Mouse (Mus musculus): ENCODE results near the gene Ccdc63. TPM values are rescaled to one million over a fixed set of nuclear protein-coding genes. Genes with fewer than 3 reads are reported as not detected.
"Not testable (repeated sequence)": the region's sequence is repeated elsewhere in the genome, so short reads cannot be mapped to it uniquely, and the experiment has no call there.

Ccdc63 gene
- polyA plus RNA-seq, 1 experiment from 2014 or later = not detected

GRCm38 (mm10) chr5:122164011-122164410, 23.4 kb upstream of the Ccdc63 start:
- Histone ChIP-seq H3K9me3 (no peaks in the 10 kb centered on the region), H3K27me3 (no peaks in the 10 kb centered on the region), H3K4me1 (peaks cover 80% of the 10 kb centered on the region), H3K27ac (replicated peaks) (no peak overlapping the region), H3K36me3 (peaks cover 72% of the 10 kb centered on the region), H3K4me2 (replicated peaks) (0 out of 2 replicates have a peak overlapping the region, but pooled peaks have one; percentile 4), H3K4me3 (no peak overlapping the region), H3K9ac (replicated peaks) (peak overlapping the region; percentile 2; the same call in 1 of the 2 replicates)
- 78% methylated on average over 3 of the region's 3 CpGs for WGBS
- no peak for ATAC-seq (ENCODE audit: low FRiP score, low read depth)

- no peaks in the 10 kb centered on the region for H3K27me3 ChIP-seq
- WGBS = 58% methylated on average over 6 of the region's 6 CpGs
- no peak for ATAC-seq (ENCODE audit: low FRiP score, low read depth)
- H3K27ac ChIP-seq (replicated peaks) = no peak overlapping the region
- H3K9ac ChIP-seq (replicated peaks) = 0 out of 2 replicates have a peak overlapping the region, but pooled peaks have one; percentile 16
- H3K4me3 ChIP-seq = no peak overlapping the region
- H3K36me3 ChIP-seq = peaks cover 64% of the 10 kb centered on the region
- peaks cover 80% of the 10 kb centered on the region for H3K4me1 ChIP-seq
- no peaks in the 10 kb centered on the region for H3K9me3 ChIP-seq
- H3K4me2 ChIP-seq (replicated peaks) = no peak overlapping the region
Observed at GRCm38 (mm10) chr5:122163194-122163593, 22.6 kb upstream of the Ccdc63 start.

GRCm38 (mm10) chr5:122158557-122159515, 18.2 kb upstream of the Ccdc63 start:
- Histone ChIP-seq H3K36me3 (peaks cover 32% of the 10 kb centered on the region), H3K9me3 (no peaks in the 10 kb centered on the region), H3K4me2 (replicated peaks) (peak overlapping the region; percentile 61), H3K4me3 (peak overlapping the region; percentile 90), H3K9ac (replicated peaks) (peak overlapping the region; percentile 95), H3K27me3 (peaks cover 6% of the 10 kb centered on the region; the same call in 1 of the 2 replicates), H3K4me1 (peaks cover 61% of the 10 kb centered on the region), H3K27ac (replicated peaks) (peak overlapping the region; percentile 82)
- 2% methylated on average over 41 of the region's 42 CpGs for WGBS
- peak; percentile 57 for ATAC-seq (ENCODE audit: low FRiP score, low read depth)

GRCm38 (mm10) chr5:122157827-122158381, 17.3 kb upstream of the Ccdc63 start, which contains the start of gene Ppp1cc:
Ppp1cc (plus strand) TSS chr5:122158278.
- WGBS = under 1% methylated on average over 43 of the region's 54 CpGs
- Histone ChIP-seq H3K4me3 (peak within 1 kb of the TSS; percentile 90), H3K36me3 (peaks cover 24% of the 10 kb centered on the region), H3K9me3 (no peaks in the 10 kb centered on the region), H3K4me1 (peaks cover 52% of the 10 kb centered on the region), H3K27ac (replicated peaks) (peak within 1 kb of the TSS; percentile 82), H3K9ac (replicated peaks) (peak within 1 kb of the TSS; percentile 95), H3K4me2 (replicated peaks) (peak within 1 kb of the TSS; percentile 62), H3K27me3 (peaks cover 6% of the 10 kb centered on the region; the same call in 1 of the 2 replicates)
- peak; percentile 93 for ATAC-seq (ENCODE audit: low FRiP score, low read depth)

- Histone ChIP-seq H3K27ac (replicated peaks) (no peak overlapping the region), H3K36me3 (peaks cover 12% of the 10 kb centered on the region), H3K9me3 (no peaks in the 10 kb centered on the region), H3K9ac (replicated peaks) (no peak overlapping the region), H3K4me3 (no peak overlapping the region), H3K27me3 (peaks cover 6% of the 10 kb centered on the region; the same call in 1 of the 2 replicates), H3K4me2 (replicated peaks) (no peak overlapping the region), H3K4me1 (peaks cover 37% of the 10 kb centered on the region)
- WGBS = 77% methylated on average over 2 of the region's 2 CpGs
- ATAC-seq (ENCODE audit: low FRiP score, low read depth) = no peak
Observed at GRCm38 (mm10) chr5:122156486-122156885, 15.9 kb upstream of the Ccdc63 start.

- H3K4me3 ChIP-seq = no peak overlapping the region
- peaks cover 6% of the 10 kb centered on the region; the same call in 1 of the 2 replicates for H3K27me3 ChIP-seq
- H3K4me1 ChIP-seq = peaks cover 29% of the 10 kb centered on the region
- H3K36me3 ChIP-seq = peaks cover 3% of the 10 kb centered on the region
- no peak overlapping the region for H3K9ac ChIP-seq (replicated peaks)
- H3K9me3 ChIP-seq = no peaks in the 10 kb centered on the region
- H3K4me2 ChIP-seq (replicated peaks) = no peak overlapping the region
- ATAC-seq (ENCODE audit: low FRiP score, low read depth) = no peak
- H3K27ac ChIP-seq (replicated peaks) = no peak overlapping the region
Observed at GRCm38 (mm10) chr5:122155613-122156012, 15.0 kb upstream of the Ccdc63 start.

- Histone ChIP-seq H3K9ac (replicated peaks) (no peak overlapping the region), H3K27me3 (peaks cover 6% of the 10 kb centered on the region; the same call in 1 of the 2 replicates), H3K4me2 (replicated peaks) (no peak overlapping the region), H3K9me3 (no peaks in the 10 kb centered on the region), H3K4me1 (peaks cover 20% of the 10 kb centered on the region), H3K4me3 (no peak overlapping the region), H3K36me3 (no peaks in the 10 kb centered on the region), H3K27ac (replicated peaks) (no peak overlapping the region)
- no peak for ATAC-seq (ENCODE audit: low FRiP score, low read depth)
- WGBS = 76% methylated on average over 3 of the region's 3 CpGs
Observed at GRCm38 (mm10) chr5:122154782-122155181, 14.2 kb upstream of the Ccdc63 start.

- WGBS = 43% methylated on average over 9 of the region's 14 CpGs
Observed at GRCm38 (mm10) chr5:122154006-122154405, 13.4 kb upstream of the Ccdc63 start.

GRCm38 (mm10) chr5:122152508-122152907, 11.9 kb upstream of the Ccdc63 start:
- WGBS = 88% methylated on average over 5 of the region's 5 CpGs
- H3K4me2 ChIP-seq (replicated peaks) = not testable (repeated sequence)

More at GRCm38 (mm10) chr5:122154006-122154405, 13.4 kb upstream of the Ccdc63 start:
- Histone ChIP-seq H3K9me3 (no peaks in the 10 kb centered on the region), H3K27me3 (peaks cover 6% of the 10 kb centered on the region; the same call in 1 of the 2 replicates), H3K9ac (replicated peaks) (no peak overlapping the region), H3K27ac (replicated peaks) (no peak overlapping the region), H3K4me1 (peaks cover 15% of the 10 kb centered on the region), H3K4me3 (no peak overlapping the region), H3K4me2 (replicated peaks) (no peak overlapping the region), H3K36me3 (no peaks in the 10 kb centered on the region)
- no peak for ATAC-seq (ENCODE audit: low FRiP score, low read depth)

GRCm38 (mm10) chr5:122149259-122149658, 8.6 kb upstream of the Ccdc63 start:
- H3K4me3 ChIP-seq = no peak overlapping the region
- H3K27me3 ChIP-seq = no peaks in the 10 kb centered on the region
- 0 out of 2 replicates have a peak, but pooled peaks cover 3% of the 10 kb centered on the region for H3K4me1 ChIP-seq
- no peak for ATAC-seq (ENCODE audit: low FRiP score, low read depth)
- no peaks in the 10 kb centered on the region for H3K9me3 ChIP-seq
- H3K27ac ChIP-seq (replicated peaks) = no peak overlapping the region
- H3K4me2 ChIP-seq (replicated peaks) = no peak overlapping the region
- WGBS = 53% methylated on average over 4 of the region's 4 CpGs
- no peak overlapping the region for H3K9ac ChIP-seq (replicated peaks)
- H3K36me3 ChIP-seq = no peaks in the 10 kb centered on the region

More at GRCm38 (mm10) chr5:122152508-122152907, 11.9 kb upstream of the Ccdc63 start:
- H3K36me3 ChIP-seq; H3K4me3 ChIP-seq; H3K9ac ChIP-seq (replicated peaks); H3K9me3 ChIP-seq; ATAC-seq (ENCODE audit: low FRiP score, low read depth); H3K27ac ChIP-seq (replicated peaks); H3K27me3 ChIP-seq: not testable (repeated sequence)
- peaks cover 13% of the 10 kb centered on the region for H3K4me1 ChIP-seq

- Histone ChIP-seq H3K36me3 (no peaks in the 10 kb centered on the region), H3K9me3 (no peaks in the 10 kb centered on the region), H3K9ac (replicated peaks) (no peak overlapping the region), H3K4me1 (no peaks in the 10 kb centered on the region), H3K27ac (replicated peaks) (no peak overlapping the region), H3K27me3 (no peaks in the 10 kb centered on the region), H3K4me3 (no peak overlapping the region), H3K4me2 (replicated peaks) (no peak overlapping the region)
- ATAC-seq (ENCODE audit: low FRiP score, low read depth) = no peak
- 45% methylated on average over 1 of the region's 1 CpGs for WGBS
Observed at GRCm38 (mm10) chr5:122148107-122148506, 7.5 kb upstream of the Ccdc63 start.

GRCm38 (mm10) chr5:122146609-122147008, 6.0 kb upstream of the Ccdc63 start:
- no peak overlapping the region for H3K4me3 ChIP-seq
- no peaks in the 10 kb centered on the region for H3K36me3 ChIP-seq
- no peak overlapping the region for H3K4me2 ChIP-seq (replicated peaks)
- H3K9ac ChIP-seq (replicated peaks) = no peak overlapping the region
- no peaks in the 10 kb centered on the region for H3K9me3 ChIP-seq
- ATAC-seq (ENCODE audit: low FRiP score, low read depth) = no peak
- H3K4me1 ChIP-seq = no peaks in the 10 kb centered on the region
- H3K27ac ChIP-seq (replicated peaks) = no peak overlapping the region
- H3K27me3 ChIP-seq = no peaks in the 10 kb centered on the region
